Mouse (Mus musculus) ZHBTc4 (cell line): ENCODE measurements around the gene Prdm2.

Source experiments
- DNase-seq: peaks from one replicate; pipeline ENCODE4 v3.0.0-alpha.2; 2011; ENCODE audit warnings: low read depth, low spot score

The Prdm2 gene

DNA sequence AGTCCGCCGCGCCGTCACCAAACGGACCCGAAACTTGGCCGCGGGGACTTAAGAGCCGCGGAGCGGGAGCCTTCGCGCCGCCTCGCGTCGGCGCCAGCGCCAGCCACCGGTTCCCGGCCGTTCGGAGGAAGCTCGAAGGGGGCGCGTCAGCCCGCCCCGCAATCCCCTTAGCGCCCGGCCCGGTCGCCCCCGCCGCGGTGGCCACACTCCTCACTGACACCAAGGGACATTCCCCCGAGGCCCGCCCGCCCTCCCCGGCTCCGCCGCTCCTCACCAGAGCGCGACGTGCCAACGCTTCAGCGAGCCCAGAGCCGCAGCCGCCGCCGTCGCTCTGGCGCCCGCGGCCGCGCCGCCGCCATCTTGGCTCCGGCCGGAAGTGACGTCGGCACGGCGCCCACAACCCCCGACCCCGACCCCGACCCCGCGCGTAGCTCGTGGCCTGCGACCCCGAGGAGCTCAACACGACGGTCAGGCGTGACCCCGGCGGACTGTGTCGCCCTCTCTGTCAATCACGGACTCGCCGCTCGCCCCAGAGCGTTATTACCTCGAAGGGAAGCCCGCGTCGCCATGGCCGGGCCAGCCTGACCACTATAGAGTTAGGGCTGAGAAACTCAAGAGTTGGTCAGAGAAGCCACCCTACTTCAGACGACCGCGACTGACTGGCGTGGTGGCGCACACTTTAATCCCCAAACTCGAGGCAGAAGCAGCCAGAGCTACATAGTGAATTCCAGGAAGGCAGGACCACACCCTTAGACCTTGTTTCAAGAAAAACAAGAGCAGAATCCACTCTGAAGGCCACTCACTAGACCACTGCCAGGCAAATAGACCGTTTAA is at the start of gene Prdm2:
Gene Prdm2, minus strand, starts transcription at position 655 of the 834 bp plus-strand sequence.
- peak; percentile 74 for DNase-seq

DNA sequence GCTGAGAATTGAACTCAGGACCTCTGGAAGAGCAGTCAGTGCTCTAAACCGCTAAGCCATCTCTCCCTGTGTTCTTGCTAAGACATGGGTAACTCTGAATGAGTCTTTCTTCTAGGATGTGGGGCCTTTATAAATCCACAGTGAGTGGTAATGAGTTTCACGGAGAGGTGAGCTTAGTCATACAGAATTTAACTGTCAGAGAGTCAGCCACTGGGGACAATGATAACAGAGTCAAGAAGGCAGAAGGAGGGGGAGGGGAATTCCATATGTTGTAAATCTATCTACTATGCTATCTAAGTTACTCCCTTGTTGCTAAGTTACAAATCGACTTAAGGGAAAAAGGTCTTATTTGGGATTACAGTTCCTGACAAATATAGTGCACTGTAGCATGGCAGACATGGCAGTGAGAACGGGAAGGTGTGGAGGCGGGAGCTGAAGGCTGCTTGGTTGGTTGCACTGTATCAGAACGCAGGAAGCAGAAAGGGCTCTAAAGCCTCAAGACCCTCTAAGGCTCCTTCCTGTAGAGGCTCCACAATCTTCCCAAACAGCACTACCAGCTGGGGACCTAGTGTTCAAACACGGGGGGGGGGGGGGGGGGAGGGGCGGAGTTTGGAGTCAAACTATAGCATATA is 47.0 kb upstream of the Prdm2 start:
- no peak for DNase-seq

DNA sequence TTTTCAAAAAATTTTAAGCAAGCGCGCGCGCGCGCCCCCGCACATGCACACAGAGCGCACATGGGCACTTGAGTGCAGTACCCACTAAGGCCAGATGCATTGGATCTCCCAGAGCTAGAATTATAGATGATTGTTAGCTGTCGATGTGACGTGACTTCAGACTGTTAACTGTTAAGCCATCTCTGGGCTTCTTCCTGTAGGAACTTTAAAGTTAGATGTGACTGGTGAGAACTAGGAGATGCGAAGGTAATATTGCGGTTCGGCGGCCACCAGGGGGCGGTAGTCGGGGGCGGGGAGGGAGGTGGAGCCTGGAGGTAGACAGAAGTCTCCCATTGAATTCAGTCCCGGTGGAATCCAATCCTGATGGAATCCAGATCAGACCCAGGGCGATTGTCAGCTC is 45.7 kb upstream of the Prdm2 start:
- DNase-seq, result peak; percentile 91

- peak; percentile 9 for DNase-seq
Measured at GRCm38 (mm10) chr4:143257971-143258370, 45.2 kb upstream of the Prdm2 start.

DNA sequence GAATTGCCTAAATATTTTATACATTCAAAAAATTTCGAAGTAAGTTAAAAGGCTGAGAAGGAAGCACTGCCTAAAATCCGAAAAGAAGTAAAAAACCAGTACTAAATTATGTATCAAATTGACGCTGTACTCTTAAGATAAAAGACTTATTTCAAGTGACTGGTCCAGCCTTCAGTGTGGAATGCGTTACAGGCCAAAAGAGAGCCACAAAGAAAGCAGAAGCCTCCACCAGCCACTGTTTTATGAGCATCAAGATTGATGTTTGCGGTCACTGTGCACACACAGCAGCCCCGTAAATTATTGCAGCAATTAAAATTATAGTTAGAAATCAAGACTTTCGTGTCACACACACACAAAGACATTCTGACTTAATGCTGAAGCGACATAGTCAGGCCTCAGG is 42.7 kb upstream of the Prdm2 start:
- DNase-seq, result no peak

DNA sequence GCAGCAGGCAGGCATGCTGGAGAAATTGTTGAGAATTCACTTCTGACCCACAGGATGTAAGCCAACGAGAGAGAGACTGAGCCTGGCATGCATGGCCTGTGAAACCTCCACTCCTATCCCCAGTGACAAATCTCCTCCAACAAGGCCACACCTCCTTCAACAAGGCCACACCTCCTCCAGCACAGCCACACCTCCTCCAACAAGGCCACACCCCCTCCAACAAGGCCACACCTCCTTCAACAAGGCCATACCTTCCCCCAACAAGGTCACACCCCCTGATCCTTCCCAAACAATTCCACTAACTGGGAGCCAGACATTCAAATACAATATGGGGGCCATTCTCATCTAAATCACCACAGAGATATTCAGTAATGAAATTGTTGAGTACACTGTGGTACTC is 40.6 kb upstream of the Prdm2 start:
- peak; percentile 54 for DNase-seq

DNA sequence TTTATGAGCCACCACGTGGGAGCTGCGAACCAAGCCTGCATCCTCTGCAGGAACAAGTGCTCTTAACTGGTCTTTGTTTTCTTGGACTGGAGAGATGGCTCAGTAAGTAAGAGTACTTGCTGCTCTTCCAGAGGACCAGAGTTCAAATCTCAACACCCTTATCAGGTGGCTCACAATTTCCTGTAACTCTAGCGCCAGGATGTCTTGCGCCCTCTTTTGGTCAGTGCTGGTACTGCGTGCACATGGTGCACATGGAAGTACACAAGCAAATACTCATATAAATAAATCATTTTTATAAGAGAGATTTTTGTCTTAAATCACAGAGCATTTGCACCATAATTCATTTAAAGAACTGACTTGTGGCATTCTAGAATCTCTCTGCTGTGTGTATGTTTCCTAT is 35.3 kb upstream of the Prdm2 start:
- DNase-seq, result peak; percentile 80

GRCm38 (mm10) chr4:143241294-143241693 is 28.5 kb upstream of the Prdm2 start:
- DNase-seq, result no peak

DNA sequence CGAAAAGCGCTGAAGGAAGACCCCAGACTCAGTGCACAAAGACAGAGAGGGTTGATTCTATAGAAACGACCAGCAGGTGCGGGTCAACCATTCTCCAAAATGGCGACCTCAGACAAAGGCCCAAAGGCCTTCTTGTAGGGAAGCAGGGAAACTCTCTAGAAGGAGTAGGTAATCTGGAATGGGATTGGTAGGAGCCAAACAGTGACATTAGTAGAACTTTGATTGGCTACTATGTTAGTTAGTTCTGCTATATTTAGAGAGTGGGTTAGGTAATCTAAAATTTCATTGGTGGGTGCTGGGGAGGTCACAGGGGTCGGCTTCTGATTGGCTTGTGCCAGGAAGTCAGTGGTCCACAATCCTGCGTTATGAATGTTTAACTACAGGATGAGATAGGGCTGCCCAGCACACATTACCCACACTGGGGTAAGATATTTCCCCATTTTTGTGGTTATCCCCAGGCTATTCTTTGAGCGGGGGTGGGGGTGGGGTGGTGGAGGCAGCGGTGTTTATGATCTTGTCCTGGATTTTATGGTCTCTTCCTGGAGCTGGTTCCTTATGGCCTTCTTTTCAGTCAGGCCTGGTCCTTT is 26.9 kb upstream of the Prdm2 start:
- DNase-seq, result peak; percentile 29

GRCm38 (mm10) chr4:143239117-143239516 is 26.3 kb upstream of the Prdm2 start:
- DNase-seq, result no peak

DNA sequence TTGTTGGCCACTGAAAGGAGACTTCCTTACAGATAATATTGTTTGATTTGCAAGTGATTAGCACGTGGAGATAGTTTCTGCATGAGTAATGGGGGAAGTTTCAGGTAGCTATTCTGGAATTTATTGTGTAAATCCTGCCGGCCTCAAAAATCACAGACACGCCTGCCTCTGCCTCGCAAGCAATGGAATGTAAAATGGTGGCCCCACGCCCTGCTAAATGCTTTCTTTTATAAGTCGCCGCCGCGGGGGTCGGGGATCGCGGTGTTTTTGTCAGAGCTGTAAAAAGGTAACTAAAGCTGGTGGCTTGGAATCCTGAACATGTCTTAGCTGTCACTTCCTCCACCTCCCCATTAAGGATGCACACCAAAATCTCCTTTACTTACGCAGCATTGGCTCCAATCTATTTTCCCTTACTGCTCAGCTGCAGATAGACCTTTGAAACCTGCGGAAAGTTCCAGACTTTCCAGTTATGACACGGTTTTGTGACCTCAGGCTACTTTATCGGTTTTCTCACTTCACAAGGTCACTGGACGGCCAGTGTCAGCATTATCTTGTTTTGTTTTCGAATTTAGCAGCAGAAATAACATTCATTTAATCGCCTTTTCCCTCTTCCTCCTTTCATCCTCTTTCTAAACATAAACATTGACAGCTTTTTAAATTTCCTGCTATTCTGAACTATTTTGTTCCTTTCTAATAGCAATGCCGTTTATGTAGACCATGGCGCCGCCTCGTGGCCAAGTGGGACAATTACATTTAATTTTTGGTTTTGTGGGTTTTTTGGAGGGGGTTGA is 25.6 kb upstream of the Prdm2 start:
- peak; percentile 95 for DNase-seq

GRCm38 (mm10) chr4:143231790-143232422 is 19.1 kb upstream of the Prdm2 start:
- no peak for DNase-seq

DNA sequence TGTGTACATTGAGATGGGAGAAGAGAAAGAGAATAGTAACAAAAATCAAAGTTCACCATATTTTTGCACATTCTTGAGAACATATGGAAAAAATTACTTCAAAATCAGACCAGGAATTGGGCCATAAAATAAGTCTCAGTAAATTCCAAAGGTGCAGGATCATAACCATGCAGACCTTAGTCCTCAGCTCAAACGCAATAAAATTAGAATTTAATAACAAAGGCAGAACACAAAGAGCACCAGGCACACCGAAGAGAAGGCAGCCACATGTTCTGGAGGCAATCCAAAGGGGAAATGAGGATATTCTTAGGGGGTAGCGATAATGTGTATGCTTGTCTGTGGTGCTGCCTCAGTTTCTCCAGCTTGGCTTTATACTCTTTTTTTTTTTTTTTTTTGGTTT is 18.3 kb upstream of the Prdm2 start:
- DNase-seq, result no peak

GRCm38 (mm10) chr4:143227976-143228375 is 15.2 kb upstream of the Prdm2 start:
- DNase-seq, result peak; percentile 58

GRCm38 (mm10) chr4:143225886-143226285 is 13.1 kb upstream of the Prdm2 start:
- no peak for DNase-seq

GRCm38 (mm10) chr4:143219316-143219751 is 6.5 kb upstream of the Prdm2 start:
- no peak for DNase-seq

- no peak for DNase-seq
Measured at GRCm38 (mm10) chr4:143218858-143219257, 6.1 kb upstream of the Prdm2 start.

DNA sequence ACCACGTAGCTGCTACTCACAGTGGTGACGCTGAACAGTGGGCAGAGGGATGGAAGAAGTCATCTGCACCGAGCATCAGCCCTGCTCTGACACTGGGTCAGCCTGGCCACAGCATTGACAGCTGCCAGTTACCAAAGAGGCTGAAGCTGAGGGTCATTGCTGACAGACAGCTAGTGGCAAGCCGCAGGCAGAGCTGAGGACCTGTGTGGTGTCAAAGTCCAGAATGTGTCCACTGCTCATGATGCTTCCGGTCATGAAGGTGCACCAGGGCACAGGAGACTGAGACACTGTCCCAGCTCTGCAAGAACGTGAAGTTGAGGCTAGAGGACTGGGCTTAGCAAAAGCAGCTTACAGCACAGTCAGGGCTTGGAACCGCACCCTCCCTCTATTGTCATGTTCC is 4.4 kb upstream of the Prdm2 start:
- peak; percentile 17 for DNase-seq

- DNase-seq, result no peak
Measured at GRCm38 (mm10) chr4:143214221-143214797, 1.5 kb upstream of the Prdm2 start.

DNA sequence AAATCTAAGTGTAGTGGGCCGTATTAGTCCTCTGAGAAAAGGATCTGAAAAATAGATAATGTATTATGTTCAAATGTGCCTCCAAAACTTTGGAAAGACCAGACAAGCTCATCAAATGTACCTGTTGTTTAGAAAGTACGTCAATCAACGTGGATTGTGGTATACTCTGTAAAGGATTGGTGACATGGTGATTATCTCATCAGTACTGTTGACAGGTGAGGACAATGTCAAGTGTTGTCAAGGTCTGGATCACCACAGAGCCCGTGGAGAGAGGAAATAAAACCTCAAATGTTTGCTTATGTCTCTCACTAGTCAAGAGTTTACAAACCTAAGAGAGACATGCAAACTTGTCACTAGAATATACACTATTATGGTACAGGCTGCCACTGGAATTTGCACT is 776 bp upstream of the Prdm2 start:
- no peak for DNase-seq

GRCm38 (mm10) chr4:143213175-143213479 is 332 bp upstream of the Prdm2 start:
- peak; percentile 9 for DNase-seq
